Mouse (Mus musculus): ENCODE results near the gene 4932429P05Rik.

4932429P05Rik gene

DNA sequence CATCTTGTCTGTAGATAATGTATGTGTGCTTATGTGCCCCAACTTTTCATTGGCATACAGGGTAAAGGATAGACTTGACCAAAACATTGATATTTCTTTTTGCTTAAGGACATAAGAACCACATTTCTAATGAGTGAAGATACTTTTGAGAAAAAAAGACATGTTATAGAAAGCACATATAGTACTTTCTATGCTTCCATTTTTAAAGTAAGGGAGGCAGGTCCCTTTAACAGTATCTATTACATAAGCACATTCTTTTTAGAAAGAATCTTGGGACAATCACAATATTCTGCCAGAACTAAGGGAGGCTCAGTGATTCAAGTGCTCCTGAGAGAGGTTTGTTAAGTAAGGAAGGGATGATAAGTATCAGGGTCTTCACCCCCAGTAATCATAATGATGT, at the start of gene 4932429P05Rik:
TSS of gene 4932429P05Rik (plus strand) at position 301 of the 400 bp plus-strand sequence.
- DNase-seq (ENCODE audit: low read depth, low spot score): no peak
